Mouse (Mus musculus) myocyte (in vitro differentiated cells): Measurements from ENCODE around the gene Efhd2. TPM values are rescaled to one million over a fixed set of nuclear protein-coding genes. Genes with fewer than 3 reads are reported as not detected.

Source experiments
- H3K27me3 ChIP-seq: one replicate; pipeline ENCODE4 v1.6.1; 2011; ENCODE audit not compliant: control insufficient read depth, insufficient read depth, insufficient read length
- H3K36me3 ChIP-seq: one replicate; pipeline ENCODE4 v1.6.1; 2011; ENCODE audit not compliant: control insufficient read depth, insufficient read depth
- H3K4me2 ChIP-seq: one replicate; pipeline ENCODE4 v1.6.1; 2011; ENCODE audit warnings: low read depth, control low read depth
- H3K4me3 ChIP-seq: one replicate; pipeline ENCODE4 v1.5.1; 2011; ENCODE audit warnings: mild to moderate bottlenecking, control low read depth, moderate library complexity
- H3K79me2 ChIP-seq: one replicate; pipeline ENCODE4 v1.6.1; 2011; ENCODE audit not compliant: control insufficient read depth, insufficient read depth
- H3ac ChIP-seq: one replicate; pipeline ENCODE4 v1.6.1; 2011; ENCODE audit not compliant: control insufficient read depth, insufficient read length
- CEBPB ChIP-seq: IDR thresholded peaks from 2 replicates; pipeline ENCODE4 v1.6.1; 2011; ENCODE audit warnings: mild to moderate bottlenecking, moderate library complexity; ENCODE audit not compliant: poor library complexity, insufficient read depth, severe bottlenecking
- E2F4 ChIP-seq: IDR thresholded peaks from one replicate; pipeline ENCODE4 v1.6.1; 2011; ENCODE audit warnings: mild to moderate bottlenecking, control low read depth, moderate library complexity; ENCODE audit not compliant: insufficient read depth
- MAX ChIP-seq: IDR thresholded peaks from one replicate; pipeline ENCODE4 v1.6.1; 2011; ENCODE audit warnings: low read depth, mild to moderate bottlenecking, control low read depth
- MYOD1 ChIP-seq, 3 experiments: IDR thresholded peaks; one replicate each; pipeline ENCODE4 v1.6.1; 2011; ENCODE audit warnings: control low read depth in 2 of 3, low read depth in 2 of 3, mild to moderate bottlenecking in 2 of 3, moderate library complexity in 1 of 3; ENCODE audit not compliant: insufficient read length in 2 of 3, control insufficient read depth in 1 of 3
- MYOG ChIP-seq, 3 experiments: IDR thresholded peaks; one replicate each; pipeline ENCODE4 v1.6.1; 2011; ENCODE audit warnings: control low read depth in 2 of 3, low read depth in 2 of 3, mild to moderate bottlenecking in 2 of 3; ENCODE audit not compliant: insufficient read length in 2 of 3, control insufficient read depth in 1 of 3, insufficient read depth in 1 of 3
- POLR2A ChIP-seq: IDR thresholded peaks from one replicate; pipeline ENCODE4 v1.6.1; 2011; ENCODE audit warnings: low read depth, mild to moderate bottlenecking, control low read depth, moderate library complexity; ENCODE audit not compliant: insufficient read length
- POLR2AphosphoS2 ChIP-seq: IDR thresholded peaks from one replicate; pipeline ENCODE4 v1.6.1; 2011; ENCODE audit warnings: low read depth, control low read depth; ENCODE audit not compliant: insufficient read length
- REST ChIP-seq: IDR thresholded peaks from one replicate; pipeline ENCODE4 v1.6.1; 2011; ENCODE audit warnings: mild to moderate bottlenecking, control low read depth, moderate library complexity; ENCODE audit not compliant: insufficient read depth, insufficient read length
- SRF ChIP-seq: IDR thresholded peaks from one replicate; pipeline ENCODE4 v1.6.1; 2011; ENCODE audit warnings: low read depth; ENCODE audit not compliant: control insufficient read depth, insufficient read length
- TCF12 ChIP-seq: IDR thresholded peaks from one replicate; pipeline ENCODE4 v1.6.1; 2011; ENCODE audit warnings: mild to moderate bottlenecking, control low read depth; ENCODE audit not compliant: poor library complexity, insufficient read depth, severe bottlenecking
- TCF3 ChIP-seq: IDR thresholded peaks from one replicate; pipeline ENCODE4 v1.6.1; 2011; ENCODE audit warnings: low read depth, control low read depth; ENCODE audit not compliant: insufficient read length
- USF1 ChIP-seq: IDR thresholded peaks from one replicate; pipeline ENCODE4 v1.6.1; 2011; ENCODE audit warnings: low read depth, mild to moderate bottlenecking, control low read depth, moderate library complexity
- polyA plus RNA-seq: library from polyadenylated mRNA; unstranded; fragments of >200 nt; fragmentation: generic; extraction: Trizol; gene quantifications from one replicate; pipeline ENCODE4 v1.2.1, GENCODE M21; 2012; ENCODE audit warnings: missing spikeins

Efhd2 gene
- polyA plus RNA-seq, 1 experiment = 38.8 TPM

GRCm38 (mm10) chr4:141857422-141857930 lies 17.2 kb downstream of the Efhd2 start:
- H3K4me3 ChIP-seq = no peak overlapping the region
- H3ac ChIP-seq = no peak overlapping the region
- H3K27me3 ChIP-seq = no peaks in the 10 kb centered on the region
- no peaks in the 10 kb centered on the region for H3K79me2 ChIP-seq
- no peak overlapping the region for H3K4me2 ChIP-seq
- TF ChIP-seq TCF3 (peak; percentile 12), USF1 (no peak), TCF12 (no peak), MYOG (IDR thresholded peaks at IDR 0.05; ENCODE audit: control insufficient read depth in 1 of 3, insufficient read depth in 1 of 3, insufficient read length in 2 of 3, low read depth in 2 of 3) (peak in 2 of 3 experiments; percentile 56 to 78), MYOD1 (IDR thresholded peaks at IDR 0.05; ENCODE audit: control insufficient read depth in 1 of 3, insufficient read length in 2 of 3, low read depth in 2 of 3) (peak in 2 of 3 experiments; percentile 55 to 69)
- no peaks in the 10 kb centered on the region for H3K36me3 ChIP-seq

GRCm38 (mm10) chr4:141853437-141853836 lies 21.3 kb downstream of the Efhd2 start:
- no peak overlapping the region for H3ac ChIP-seq
- no peak overlapping the region for H3K4me3 ChIP-seq
- H3K79me2 ChIP-seq = no peaks in the 10 kb centered on the region
- H3K27me3 ChIP-seq = no peaks in the 10 kb centered on the region
- H3K4me2 ChIP-seq = no peak overlapping the region
- no peaks in the 10 kb centered on the region for H3K36me3 ChIP-seq
- TF ChIP-seq REST (no peak), CEBPB (no peak)

GRCm38 (mm10) chr4:141845999-141846398 lies 28.7 kb downstream of the Efhd2 start, which contains the start of gene Ctrc:
TSS of gene Ctrc (minus strand) at chr4:141846359.
- no peak within 1 kb of the TSS for H3K4me2 ChIP-seq

GRCm38 (mm10) chr4:141834536-141835095 lies 40.1 kb downstream of the Efhd2 start:
- no peaks in the 10 kb centered on the region for H3K36me3 ChIP-seq
- no peak for TF ChIP-seq REST
- TF ChIP-seq SRF = no peak
- TF ChIP-seq TCF3 = no peak
- TF ChIP-seq USF1 = no peak
- no peak for TF ChIP-seq TCF12
- TF ChIP-seq CEBPB = no peak
- TF ChIP-seq MAX = no peak
- H3K4me2 ChIP-seq = no peak overlapping the region
- H3ac ChIP-seq = no peak overlapping the region
- no peaks in the 10 kb centered on the region for H3K27me3 ChIP-seq
- no peaks in the 10 kb centered on the region for H3K79me2 ChIP-seq
- H3K4me3 ChIP-seq = no peak overlapping the region

More at GRCm38 (mm10) chr4:141845999-141846398, 28.7 kb downstream of the Efhd2 start, which contains the start of gene Ctrc:
- no peaks in the 10 kb centered on the region for H3K79me2 ChIP-seq
- no peaks in the 10 kb centered on the region for H3K36me3 ChIP-seq
- no peak within 1 kb of the TSS for H3ac ChIP-seq
- peaks cover 11% of the 10 kb centered on the region for H3K27me3 ChIP-seq
- no peak within 1 kb of the TSS for H3K4me3 ChIP-seq
- no peak for TF ChIP-seq TCF12
- TF ChIP-seq E2F4 = no peak

GRCm38 (mm10) chr4:141833911-141834310 lies 40.8 kb downstream of the Efhd2 start:
- no peaks in the 10 kb centered on the region for H3K36me3 ChIP-seq
- no peak overlapping the region for H3K4me2 ChIP-seq
- no peak for TF ChIP-seq POLR2AphosphoS2
- TF ChIP-seq CEBPB = no peak
- TF ChIP-seq TCF12 = no peak
- TF ChIP-seq MYOD1 (IDR thresholded peaks at IDR 0.05; ENCODE audit: control insufficient read depth in 1 of 3, insufficient read length in 2 of 3, low read depth in 2 of 3) = no peak
- no peak for TF ChIP-seq E2F4
- no peak for TF ChIP-seq REST
- TF ChIP-seq USF1 = no peak
- no peak for TF ChIP-seq MAX
- TF ChIP-seq SRF = no peak
- TF ChIP-seq MYOG (IDR thresholded peaks at IDR 0.05; ENCODE audit: control insufficient read depth in 1 of 3, insufficient read depth in 1 of 3, insufficient read length in 2 of 3, low read depth in 2 of 3) = no peak
- no peak for TF ChIP-seq TCF3
- TF ChIP-seq POLR2A = no peak
- H3K4me3 ChIP-seq = no peak overlapping the region
- H3K27me3 ChIP-seq = no peaks in the 10 kb centered on the region
- no peaks in the 10 kb centered on the region for H3K79me2 ChIP-seq
- H3ac ChIP-seq = no peak overlapping the region

GRCm38 (mm10) chr4:141831361-141831760 lies 43.4 kb downstream of the Efhd2 start:
- Histone ChIP-seq H3K27me3 (no peaks in the 10 kb centered on the region), H3K4me2 (no peak overlapping the region), H3ac (no peak overlapping the region), H3K4me3 (no peak overlapping the region), H3K36me3 (no peaks in the 10 kb centered on the region), H3K79me2 (no peaks in the 10 kb centered on the region)
- TF ChIP-seq POLR2AphosphoS2 (no peak), SRF (no peak), MAX (no peak), MYOG (IDR thresholded peaks at IDR 0.05; ENCODE audit: control insufficient read depth in 1 of 3, insufficient read depth in 1 of 3, insufficient read length in 2 of 3, low read depth in 2 of 3) (no peak), E2F4 (no peak), USF1 (no peak), CEBPB (no peak), MYOD1 (IDR thresholded peaks at IDR 0.05; ENCODE audit: control insufficient read depth in 1 of 3, insufficient read length in 2 of 3, low read depth in 2 of 3) (no peak), TCF3 (no peak), REST (no peak), TCF12 (no peak), POLR2A (no peak)
